In genomic region chr6:91162314-91162713, GRCm38 (mm10) we compare ENCODE assay signal across 1 mouse cellular context.
TF ChIP-seq lines count a peak whose summit lies in the region.

No protein-coding gene starts in this region.

TF ChIP-seq in MEL, 35 proteins besides CTCF, POLR2A, EP300 and RAD21 (continued from another document):
- TF ChIP-seq TBP (IDR thresholded peaks at IDR 0.05; ENCODE audit: low read depth, low read length), result no peak
- TF ChIP-seq MAFK (IDR thresholded peaks at IDR 0.05; ENCODE audit: borderline replicate concordance, low read depth, low read length), result no peak
- no peak for TF ChIP-seq MAZ (IDR thresholded peaks at IDR 0.05; ENCODE audit: low read depth, low read length)
- no peak for TF ChIP-seq TCF12 (IDR thresholded peaks at IDR 0.05; ENCODE audit: low read depth, low read length)
- TF ChIP-seq HCFC1 (IDR thresholded peaks at IDR 0.05; ENCODE audit: low read depth, low read length), result no peak
- no peak for TF ChIP-seq MYC (IDR thresholded peaks at IDR 0.05; ENCODE audit: low read depth, low read length)
- TF ChIP-seq USF1 (IDR thresholded peaks at IDR 0.05; ENCODE audit: low read depth, low read length), result no peak
- TF ChIP-seq NRF1 (IDR thresholded peaks at IDR 0.05; ENCODE audit: insufficient read depth, low read depth, low read length, poor library complexity, severe bottlenecking), result no peak
- TF ChIP-seq UBTF (IDR thresholded peaks at IDR 0.05; ENCODE audit: borderline replicate concordance, insufficient read depth, low read depth, low read length), result no peak
- TF ChIP-seq GABPA (IDR thresholded peaks at IDR 0.05; ENCODE audit: low read depth, low read length), result no peak
